Mouse (Mus musculus): ENCODE results near the gene Asb18. TPM values are rescaled to one million over a fixed set of nuclear protein-coding genes. Genes with fewer than 3 reads are reported as not detected.

Asb18 gene
- polyA plus RNA-seq (2012; rRNA removed) = 0.13 and 0.15 TPM in 2 replicates

- DNase-seq (ENCODE audit: low spot score) = no peak
Measured at GRCm38 (mm10) chr1:90014446-90014845, at the start of gene Asb18. Gene Asb18 (minus strand): TSS chr1:90014666.

DNA sequence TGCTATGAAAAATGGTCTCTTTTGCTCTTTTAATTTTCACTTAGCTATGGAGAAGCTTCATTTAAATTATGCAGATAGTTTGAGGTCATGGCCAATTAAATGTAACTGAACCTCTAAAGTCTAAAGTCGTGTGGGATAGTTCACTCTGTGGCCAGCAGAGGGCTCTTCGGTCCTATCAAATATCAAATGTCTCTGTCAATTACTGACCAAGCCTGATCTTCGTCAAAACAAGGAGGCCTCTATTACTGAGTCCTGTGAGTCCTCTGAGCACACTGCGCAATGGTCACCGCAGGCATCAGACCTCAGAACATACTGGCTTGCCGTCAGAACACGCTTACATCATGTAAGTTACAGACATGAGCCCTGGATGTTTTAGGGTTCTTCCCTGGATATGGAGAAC, 46.1 kb upstream of the Asb18 start:
- no peak for DNase-seq (ENCODE audit: low spot score)

- no peak for DNase-seq (ENCODE audit: low spot score)
Measured at GRCm38 (mm10) chr1:90060054-90060453, 45.6 kb upstream of the Asb18 start.

DNA sequence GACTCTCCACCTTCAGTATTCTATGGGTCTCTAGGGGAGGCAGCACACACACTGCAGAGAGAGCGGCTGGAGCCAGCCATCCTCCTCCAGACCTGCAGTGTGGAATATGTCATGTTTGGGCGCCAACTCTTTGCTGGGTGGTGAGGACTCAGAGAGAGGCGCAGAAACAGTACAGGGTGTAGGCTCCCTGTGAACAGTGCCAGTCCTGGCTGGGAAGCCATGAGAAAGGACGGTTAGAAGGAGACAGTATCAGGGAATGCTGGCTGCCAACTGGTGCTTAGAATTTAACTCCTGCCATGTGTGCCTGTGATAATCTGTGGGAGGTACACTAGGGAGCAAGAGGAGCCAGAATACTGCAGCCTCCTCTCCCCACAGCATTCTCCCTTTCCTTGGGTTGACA, 40.5 kb upstream of the Asb18 start:
- no peak for DNase-seq (ENCODE audit: low spot score)

- DNase-seq (ENCODE audit: low spot score) = no peak
Measured at GRCm38 (mm10) chr1:90051347-90051746, 36.9 kb upstream of the Asb18 start.

- DNase-seq (ENCODE audit: low spot score) = no peak
Measured at GRCm38 (mm10) chr1:90050046-90050739, 35.7 kb upstream of the Asb18 start.

GRCm38 (mm10) chr1:90028305-90028704, 13.8 kb upstream of the Asb18 start:
- DNase-seq (ENCODE audit: low spot score) = no peak

- no peak for DNase-seq (ENCODE audit: low spot score)
Measured at GRCm38 (mm10) chr1:90026945-90027344, 12.5 kb upstream of the Asb18 start.

DNA sequence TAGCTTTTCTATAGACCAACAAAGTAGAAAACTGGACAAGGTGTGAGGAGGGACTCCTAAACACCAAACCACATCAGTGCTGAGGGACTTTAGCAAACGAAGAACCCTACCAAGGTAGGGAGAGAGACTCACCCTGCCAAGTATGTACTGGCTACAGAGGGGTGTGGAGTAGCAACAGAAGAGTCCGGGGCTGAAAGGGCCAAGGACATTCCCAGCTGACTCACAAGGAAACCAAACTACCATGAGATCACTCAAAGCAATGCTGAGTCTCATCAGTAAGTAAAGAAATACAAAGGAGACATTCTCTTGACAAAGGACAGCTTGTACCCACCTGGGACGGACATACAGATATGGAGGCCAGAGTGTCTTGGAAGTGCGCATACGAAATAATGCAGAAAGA, 5.9 kb upstream of the Asb18 start:
- no peak for DNase-seq (ENCODE audit: low spot score)

DNA sequence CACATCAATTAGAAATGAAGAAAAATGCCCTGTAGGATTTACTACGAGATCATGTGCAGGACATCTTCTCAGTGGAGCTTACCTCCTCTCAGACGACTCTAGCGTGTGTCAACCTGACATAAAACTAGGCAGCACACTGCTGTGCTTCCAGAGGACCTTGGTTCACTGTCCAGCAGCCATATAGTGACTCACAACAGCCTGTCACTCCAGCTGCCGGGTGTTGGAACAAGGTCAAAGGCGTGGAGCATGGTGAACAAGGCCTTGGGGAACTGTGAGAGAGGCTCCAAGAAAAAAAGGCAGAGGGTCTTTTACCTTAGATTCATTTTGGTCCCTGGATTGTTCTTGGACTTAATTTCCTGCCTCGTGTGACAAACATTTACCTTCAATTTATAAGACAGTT, 3.6 kb upstream of the Asb18 start:
- no peak for DNase-seq (ENCODE audit: low spot score)

GRCm38 (mm10) chr1:90013273-90013672, 1.2 kb downstream of the Asb18 start:
- no peak for DNase-seq (ENCODE audit: low spot score)

DNA sequence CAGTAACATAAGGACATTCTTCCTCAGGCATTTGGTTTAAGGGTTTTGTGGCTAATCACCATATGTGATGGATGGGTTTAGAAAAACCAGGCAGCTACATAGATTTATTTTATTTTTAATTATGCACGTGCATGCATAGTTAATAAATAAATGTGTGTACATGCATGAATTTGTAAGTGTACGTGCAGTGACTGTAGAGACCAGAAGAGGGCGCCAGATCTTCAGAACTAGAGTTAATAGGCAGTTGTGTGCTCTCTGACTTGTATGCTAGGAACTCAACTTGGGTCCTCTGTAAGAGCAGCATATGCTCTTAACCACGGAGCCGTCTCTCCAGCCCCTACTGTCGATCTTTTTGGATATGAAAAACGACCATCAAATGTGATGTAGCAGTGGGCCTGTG, 1.6 kb downstream of the Asb18 start:
- DNase-seq (ENCODE audit: low spot score) = no peak

DNA sequence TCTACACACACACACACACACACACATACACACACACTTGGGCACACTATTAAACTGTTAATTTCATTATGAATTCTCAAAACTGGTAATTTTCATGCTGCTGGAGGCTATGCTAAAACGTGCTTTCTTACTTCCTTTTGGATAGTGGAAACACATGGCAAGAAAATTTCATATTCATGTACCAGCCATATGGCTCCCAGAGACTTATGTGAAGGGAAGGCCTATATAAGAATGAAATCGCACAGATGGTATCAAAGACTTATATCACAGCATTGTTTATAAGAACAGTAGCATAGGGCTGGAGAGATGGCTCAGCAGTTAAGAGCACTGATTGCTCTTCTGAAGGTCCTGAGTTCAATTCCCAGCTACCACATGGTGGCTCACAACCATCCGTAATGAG, 2.3 kb downstream of the Asb18 start:
- DNase-seq (ENCODE audit: low spot score) = no peak

- no peak for DNase-seq (ENCODE audit: low spot score)
Measured at GRCm38 (mm10) chr1:90010077-90010476, 4.4 kb downstream of the Asb18 start.

DNA sequence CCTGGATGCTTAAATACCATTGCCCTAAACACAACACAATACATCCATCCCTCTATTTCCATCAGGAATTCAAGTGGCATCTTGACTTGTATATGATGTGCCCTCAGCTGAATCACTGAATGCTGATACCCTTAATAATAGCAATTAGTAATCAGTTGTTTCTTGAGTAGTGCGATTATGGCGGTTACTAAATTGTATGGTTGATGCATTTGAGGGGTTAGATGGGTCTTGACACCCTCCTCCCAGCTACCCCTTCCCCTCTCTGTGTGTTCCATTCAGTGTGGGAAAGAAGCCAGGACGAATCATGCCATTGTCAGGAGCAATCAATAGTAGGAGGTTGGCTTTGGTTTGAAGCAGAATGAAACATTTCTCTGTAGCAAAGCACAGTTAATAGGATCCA, 5.3 kb downstream of the Asb18 start:
- no peak for DNase-seq (ENCODE audit: low spot score)

DNA sequence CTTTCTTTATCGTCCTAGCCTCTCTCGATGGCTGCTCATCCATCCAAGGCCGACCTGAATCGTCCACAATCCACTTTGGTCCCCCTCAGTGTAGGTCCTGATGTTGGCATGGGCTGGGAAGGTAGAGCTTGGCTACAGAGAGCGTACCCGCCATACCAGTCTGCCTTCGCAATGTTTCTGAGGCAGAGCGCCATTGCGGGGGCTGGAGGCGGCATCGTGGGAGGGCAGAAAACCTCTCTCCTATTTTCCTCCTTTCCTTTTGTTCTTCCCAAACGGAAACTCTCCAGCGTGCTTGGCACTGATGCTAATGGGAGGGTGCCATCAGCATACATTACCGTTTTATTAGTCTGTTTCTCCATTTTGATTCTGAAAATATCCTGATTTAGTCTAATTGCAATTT, 7.8 kb downstream of the Asb18 start:
- no peak for DNase-seq (ENCODE audit: low spot score)

GRCm38 (mm10) chr1:90000981-90001380, 13.5 kb downstream of the Asb18 start:
- DNase-seq (ENCODE audit: low spot score) = no peak

GRCm38 (mm10) chr1:89999858-90000257, 14.6 kb downstream of the Asb18 start:
- no peak for DNase-seq (ENCODE audit: low spot score)

DNA sequence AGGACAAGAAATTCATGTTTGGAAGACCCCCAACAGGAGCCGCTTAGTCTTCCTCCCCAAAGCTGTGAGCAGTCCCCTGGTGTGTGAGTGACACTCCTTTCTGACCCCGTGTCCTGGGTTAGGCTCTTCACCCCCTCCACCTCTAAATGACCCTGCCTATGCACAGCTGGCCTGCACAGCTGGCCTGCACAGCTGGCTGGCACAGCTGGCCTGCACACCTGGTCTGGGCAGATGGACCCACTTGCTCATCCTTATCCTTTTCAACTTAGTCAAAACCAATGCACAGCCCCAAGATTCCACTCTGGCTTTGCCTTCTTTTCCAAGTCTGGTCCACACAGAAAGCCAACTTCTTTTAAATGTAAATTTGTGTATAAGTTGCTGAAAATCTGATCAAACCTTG, 15.8 kb downstream of the Asb18 start:
- DNase-seq (ENCODE audit: low spot score) = no peak

DNA sequence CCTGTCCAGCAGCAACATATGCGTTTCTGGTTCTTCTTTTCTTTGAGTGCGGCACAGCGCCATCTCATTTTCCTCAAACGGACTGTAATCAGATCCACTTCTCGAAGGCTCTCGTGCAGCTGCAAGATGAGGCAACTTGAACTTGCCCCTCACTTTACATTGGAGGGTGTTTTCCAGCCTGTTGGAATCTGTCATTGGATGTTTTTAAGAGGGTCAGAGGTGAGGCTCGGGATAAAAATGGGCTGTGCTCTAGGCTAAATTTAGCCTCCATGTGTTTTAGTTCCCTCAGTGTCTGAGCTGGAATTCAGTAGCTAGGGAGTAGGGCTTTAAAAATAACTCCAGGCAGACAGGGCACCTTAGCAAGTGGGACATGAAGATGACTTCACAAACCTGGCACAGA, 16.4 kb downstream of the Asb18 start:
- no peak for DNase-seq (ENCODE audit: low spot score)

GRCm38 (mm10) chr1:89992256-89992655, 22.2 kb downstream of the Asb18 start:
- no peak for DNase-seq (ENCODE audit: low spot score)

GRCm38 (mm10) chr1:89977261-89977660, 37.2 kb downstream of the Asb18 start:
- no peak for DNase-seq (ENCODE audit: low spot score)

DNA sequence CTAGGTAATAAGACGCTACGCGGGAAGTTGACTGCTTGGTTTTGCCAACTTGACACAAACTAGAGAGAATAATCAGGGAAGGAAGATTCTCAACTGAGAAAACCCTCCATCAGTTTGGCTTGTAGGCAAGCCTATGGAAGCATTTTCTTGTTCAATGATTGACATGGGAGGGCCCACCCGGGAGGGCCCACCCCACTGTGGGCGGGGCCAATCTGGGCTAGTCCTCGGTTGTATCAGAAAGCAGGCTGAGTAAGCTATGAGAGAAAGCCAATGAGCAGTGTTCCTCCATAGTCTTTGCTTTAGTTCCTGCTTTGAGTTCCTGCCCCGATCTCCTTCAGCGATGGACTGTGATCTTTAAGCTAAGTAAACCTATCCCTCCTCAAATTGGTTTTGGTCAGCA, 38.1 kb downstream of the Asb18 start:
- no peak for DNase-seq (ENCODE audit: low spot score)

DNA sequence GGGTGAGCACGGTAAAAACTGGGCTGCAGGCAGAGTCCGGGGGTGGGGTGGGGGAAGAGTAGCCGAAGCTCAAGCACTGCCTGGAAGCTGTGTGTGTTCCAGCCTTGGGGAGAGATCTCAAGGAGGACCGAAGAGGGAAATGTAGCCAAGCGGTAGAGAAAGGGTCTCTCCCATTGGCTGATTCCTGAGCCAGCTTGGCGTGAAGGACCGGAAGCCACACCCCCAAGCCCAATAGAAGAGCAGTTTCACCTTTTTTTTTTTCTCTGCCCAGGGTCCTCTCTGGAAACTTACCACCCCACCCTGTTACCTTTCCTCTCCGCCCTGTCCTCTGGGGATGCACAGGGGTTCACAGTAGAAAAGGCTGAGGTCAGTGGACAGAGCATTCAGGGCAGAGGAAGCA, 39.9 kb downstream of the Asb18 start:
- no peak for DNase-seq (ENCODE audit: low spot score)

All from urinary bladder, adult 2 months (tissue).